Mouse (Mus musculus): ENCODE results near the gene AL731706.1. TPM values are rescaled to one million over a fixed set of nuclear protein-coding genes. Genes with fewer than 3 reads are reported as not detected.
A peak's percentile ranks its signal among the peaks of the same experiment; 100 is the strongest.

AL731706.1 gene
- 45.5 and 45.6 TPM in 2 replicates for polyA plus RNA-seq (2015; fragmentation: Nextera tagmentation; extraction: Ambion mirVana)

DNA sequence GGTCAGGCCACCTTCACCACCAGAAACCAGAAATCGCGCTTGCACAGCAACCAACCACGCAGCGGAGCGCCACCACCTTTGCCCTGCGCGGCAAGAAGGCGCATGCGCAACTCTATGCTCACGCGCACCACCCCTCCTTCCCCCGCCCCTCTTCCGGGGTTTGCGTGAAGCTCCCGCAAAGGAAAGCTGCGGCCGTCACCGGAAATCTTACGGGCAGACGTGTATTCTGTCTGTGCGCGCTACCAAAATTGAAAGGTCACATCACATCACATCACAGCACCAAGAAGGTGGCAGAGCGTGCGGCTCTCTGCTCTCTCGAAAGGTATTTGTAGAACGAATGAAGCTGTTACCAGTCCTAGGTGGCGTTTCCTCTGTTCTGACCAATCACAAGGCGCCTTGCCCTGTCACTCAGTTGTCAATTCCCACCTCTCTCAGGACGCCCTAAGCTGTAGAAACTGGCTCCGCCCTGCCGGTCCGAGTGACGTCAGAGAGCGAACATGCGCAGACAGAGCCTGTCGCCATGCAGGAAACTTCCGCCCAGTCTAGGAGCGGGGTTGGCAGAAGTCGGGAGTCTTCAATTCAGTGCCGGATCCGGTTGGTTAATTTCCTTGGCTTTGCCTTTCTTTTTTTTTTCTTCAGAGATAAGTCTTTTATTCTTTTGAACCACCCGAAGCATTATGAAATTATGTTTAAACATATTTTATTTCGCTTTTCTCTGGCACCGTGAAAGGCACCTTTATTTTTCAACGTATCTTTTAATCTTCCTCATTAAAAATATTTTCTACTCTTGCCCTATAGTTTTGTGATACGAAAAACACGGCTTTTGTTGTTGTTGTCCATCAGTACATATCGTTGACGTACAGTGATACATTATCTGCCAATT, at the start of gene AL731706.1, which contains the start of the genes Slx4ip and Mkks:
AL731706.1 (minus strand) TSS at position 322 of the 883 bp plus-strand sequence.
Slx4ip (plus strand) TSS at position 151 of the 883 bp plus-strand sequence.
Mkks (minus strand) TSS at position 322 of the 883 bp plus-strand sequence.
- Histone ChIP-seq H3K4me2 (ENCODE audit: low read depth, low read length) (peak within 1 kb of the TSS; percentile 38), H3K27ac (ENCODE audit: low read length) (peak within 1 kb of the TSS; percentile 93), H3K36me3 (ENCODE audit: control insufficient read depth, insufficient read depth, low read length) (no peaks in the 10 kb centered on the region), H3K4me3 (ENCODE audit: low read length) (peak within 1 kb of the TSS; percentile 71), H3K27me3 (replicated peaks; ENCODE audit: control insufficient read depth, insufficient read depth, low read length) (no peaks in the 10 kb centered on the region), H3K9me3 (ENCODE audit: control insufficient read depth, low read length) (no peaks in the 10 kb centered on the region), H3K9ac (ENCODE audit: low read depth, low read length) (peak within 1 kb of the TSS; percentile 79), H3K4me1 (ENCODE audit: control insufficient read depth, insufficient read depth, low read length) (peaks cover 13% of the 10 kb centered on the region)
- peak; percentile 97 for ATAC-seq
- under 1% methylated on average over 49 of the region's 49 CpGs for WGBS

DNA sequence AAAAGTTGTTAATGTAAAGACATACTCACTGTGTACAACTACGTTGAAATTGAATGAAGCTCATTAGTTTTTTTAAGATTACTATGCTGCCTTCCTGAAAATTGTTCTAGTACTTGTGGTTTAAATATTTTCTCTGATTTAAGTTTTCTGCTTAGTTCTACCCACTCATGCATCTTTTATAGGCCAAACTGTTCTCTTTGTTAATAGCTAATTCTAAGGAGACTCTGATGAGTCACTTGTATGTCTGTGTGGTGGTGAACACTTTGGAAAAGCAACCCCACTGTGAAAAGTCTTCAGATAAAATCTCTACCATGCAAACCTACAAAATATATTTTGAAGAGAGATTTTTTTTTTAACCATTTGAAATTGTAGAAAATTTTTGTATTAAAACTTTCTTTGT, 47.1 kb upstream of the AL731706.1 start:
- ATAC-seq, result no peak
- Histone ChIP-seq H3K36me3 (ENCODE audit: control insufficient read depth, insufficient read depth, low read length) (no peaks in the 10 kb centered on the region), H3K4me2 (ENCODE audit: low read depth, low read length) (no peak overlapping the region), H3K27ac (ENCODE audit: low read length) (no peak overlapping the region), H3K4me3 (ENCODE audit: low read length) (no peak overlapping the region), H3K27me3 (replicated peaks; ENCODE audit: control insufficient read depth, insufficient read depth, low read length) (no peaks in the 10 kb centered on the region), H3K9me3 (ENCODE audit: control insufficient read depth, low read length) (no peaks in the 10 kb centered on the region), H3K9ac (ENCODE audit: low read depth, low read length) (no peak overlapping the region), H3K4me1 (ENCODE audit: control insufficient read depth, insufficient read depth, low read length) (no peaks in the 10 kb centered on the region)
- WGBS, result 85% methylated on average over 1 of the region's 1 CpGs

DNA sequence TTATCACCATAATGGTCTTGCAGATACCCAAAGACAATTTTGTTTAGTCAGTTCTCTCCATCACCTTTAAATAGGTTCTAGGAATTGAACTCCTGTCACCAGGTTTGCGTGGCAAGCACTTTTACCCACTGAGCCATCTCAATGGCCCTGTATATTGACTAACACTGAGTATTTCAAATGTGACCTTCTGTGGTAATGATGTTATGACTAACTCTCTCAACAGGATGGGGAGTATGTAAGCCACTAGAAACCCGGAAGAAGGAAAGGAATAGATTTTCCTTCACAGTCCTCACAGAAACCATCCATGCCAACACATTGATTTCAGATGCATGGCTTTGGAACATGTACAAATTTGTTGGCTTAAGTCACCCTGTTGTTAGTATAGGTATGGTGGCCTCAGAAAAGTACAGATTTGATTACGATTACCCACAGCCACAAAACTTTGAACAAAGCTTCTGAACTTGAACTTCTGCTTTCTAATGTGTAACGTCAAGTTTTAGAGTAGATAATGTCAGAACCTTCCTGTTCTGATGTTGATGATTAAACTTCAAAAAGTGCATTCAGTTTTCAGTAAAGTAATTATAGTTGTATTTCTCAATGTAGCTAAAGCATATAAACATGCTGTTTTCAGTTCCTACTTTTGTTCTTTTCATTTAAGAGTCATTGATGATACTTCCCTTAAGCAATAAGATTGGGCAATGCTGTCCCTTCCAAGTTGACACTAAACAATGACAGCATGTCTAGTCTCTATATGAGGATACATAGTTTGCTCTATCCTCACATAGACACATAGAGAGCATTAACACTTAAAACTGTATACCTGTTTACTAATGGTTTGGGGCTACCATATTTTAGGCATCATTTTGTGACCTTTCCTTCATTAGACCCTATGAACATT, 45.5 kb upstream of the AL731706.1 start:
- Histone ChIP-seq H3K9ac (ENCODE audit: low read depth, low read length) (no peak overlapping the region), H3K4me3 (ENCODE audit: low read length) (no peak overlapping the region), H3K9me3 (ENCODE audit: control insufficient read depth, low read length) (no peaks in the 10 kb centered on the region), H3K27me3 (replicated peaks; ENCODE audit: control insufficient read depth, insufficient read depth, low read length) (no peaks in the 10 kb centered on the region), H3K4me2 (ENCODE audit: low read depth, low read length) (no peak overlapping the region), H3K4me1 (ENCODE audit: control insufficient read depth, insufficient read depth, low read length) (no peaks in the 10 kb centered on the region), H3K36me3 (ENCODE audit: control insufficient read depth, insufficient read depth, low read length) (no peaks in the 10 kb centered on the region), H3K27ac (ENCODE audit: low read length) (no peak overlapping the region)
- WGBS, result 89% methylated on average over 4 of the region's 4 CpGs
- no peak for ATAC-seq

DNA sequence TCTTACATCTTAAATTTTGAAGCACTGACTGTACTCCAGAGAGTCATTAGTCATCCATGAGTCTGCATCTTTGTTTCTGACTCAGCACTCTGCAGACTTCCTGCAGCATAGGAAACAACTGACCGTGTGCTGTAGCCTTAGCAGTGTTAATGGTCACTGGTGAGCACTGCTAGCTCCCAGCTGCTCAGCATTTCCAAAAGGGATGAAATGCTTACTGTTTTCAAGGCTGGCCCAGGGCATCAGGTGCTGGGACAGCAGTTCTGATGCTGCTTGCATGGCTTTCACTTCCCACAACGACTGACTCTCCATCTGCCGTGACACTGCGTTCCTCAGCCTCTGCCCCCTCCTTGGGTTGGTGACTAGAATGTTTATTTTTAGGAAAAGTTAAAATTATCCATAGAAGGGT, 29.8 kb upstream of the AL731706.1 start:
- H3K27ac ChIP-seq (ENCODE audit: low read length), result no peak overlapping the region
- no peak overlapping the region for H3K4me3 ChIP-seq (ENCODE audit: low read length)
- H3K27me3 ChIP-seq (replicated peaks; ENCODE audit: control insufficient read depth, insufficient read depth, low read length), result no peaks in the 10 kb centered on the region
- H3K4me2 ChIP-seq (ENCODE audit: low read depth, low read length), result peak overlapping the region; percentile 25; the same call in 1 of the 2 replicates
- H3K36me3 ChIP-seq (ENCODE audit: control insufficient read depth, insufficient read depth, low read length), result no peaks in the 10 kb centered on the region
- H3K9me3 ChIP-seq (ENCODE audit: control insufficient read depth, low read length), result no peaks in the 10 kb centered on the region
- H3K4me1 ChIP-seq (ENCODE audit: control insufficient read depth, insufficient read depth, low read length), result peaks cover 7% of the 10 kb centered on the region
- ATAC-seq, result peak; percentile 90
- 40% methylated on average over 4 of the region's 4 CpGs for WGBS
- peak overlapping the region; percentile 43; the same call in 1 of the 2 replicates for H3K9ac ChIP-seq (ENCODE audit: low read depth, low read length)

DNA sequence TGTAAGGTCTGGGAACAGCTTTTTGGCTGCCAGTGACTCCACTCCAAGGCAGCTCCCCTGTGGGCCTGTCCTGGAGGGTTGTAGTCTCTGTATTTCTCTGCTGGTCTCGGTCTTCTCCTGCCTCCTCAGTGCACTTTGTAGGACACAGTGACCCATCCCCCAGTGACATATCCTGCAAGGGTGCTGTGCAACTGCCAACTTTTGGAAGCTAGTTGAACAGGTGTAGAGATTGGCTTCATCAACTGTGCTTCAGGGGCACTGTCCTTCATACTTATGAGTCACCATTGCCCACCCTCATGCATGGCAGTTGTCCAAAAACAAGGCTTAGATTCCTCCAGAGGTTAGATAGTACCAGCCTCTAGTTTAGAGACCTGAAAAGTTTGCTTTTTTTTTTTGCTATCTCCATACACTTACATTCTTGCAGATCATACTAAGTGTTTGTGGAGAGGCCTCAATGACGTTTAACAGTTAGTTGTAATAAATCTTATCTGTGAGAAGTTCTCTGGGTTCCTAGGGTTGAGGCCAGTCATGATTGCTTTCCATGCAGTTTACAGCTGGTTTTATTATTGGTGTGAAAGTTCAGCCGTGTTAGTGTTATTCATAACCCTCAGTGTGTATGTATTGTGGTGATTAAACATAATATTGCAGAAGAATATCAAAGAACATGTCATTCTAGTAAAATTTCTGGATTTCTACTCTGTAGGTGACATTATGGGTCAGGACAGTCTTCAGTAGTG, 29.2 kb upstream of the AL731706.1 start:
- Histone ChIP-seq H3K4me2 (ENCODE audit: low read depth, low read length) (no peak overlapping the region), H3K27ac (ENCODE audit: low read length) (0 out of 2 replicates have a peak overlapping the region, but pooled peaks have one; percentile 8), H3K36me3 (ENCODE audit: control insufficient read depth, insufficient read depth, low read length) (no peaks in the 10 kb centered on the region), H3K9me3 (ENCODE audit: control insufficient read depth, low read length) (no peaks in the 10 kb centered on the region), H3K9ac (ENCODE audit: low read depth, low read length) (no peak overlapping the region), H3K4me1 (ENCODE audit: control insufficient read depth, insufficient read depth, low read length) (peaks cover 7% of the 10 kb centered on the region), H3K4me3 (ENCODE audit: low read length) (no peak overlapping the region), H3K27me3 (replicated peaks; ENCODE audit: control insufficient read depth, insufficient read depth, low read length) (no peaks in the 10 kb centered on the region)
- ATAC-seq, result peak; percentile 91
- WGBS, result 56% methylated on average over 3 of the region's 3 CpGs

DNA sequence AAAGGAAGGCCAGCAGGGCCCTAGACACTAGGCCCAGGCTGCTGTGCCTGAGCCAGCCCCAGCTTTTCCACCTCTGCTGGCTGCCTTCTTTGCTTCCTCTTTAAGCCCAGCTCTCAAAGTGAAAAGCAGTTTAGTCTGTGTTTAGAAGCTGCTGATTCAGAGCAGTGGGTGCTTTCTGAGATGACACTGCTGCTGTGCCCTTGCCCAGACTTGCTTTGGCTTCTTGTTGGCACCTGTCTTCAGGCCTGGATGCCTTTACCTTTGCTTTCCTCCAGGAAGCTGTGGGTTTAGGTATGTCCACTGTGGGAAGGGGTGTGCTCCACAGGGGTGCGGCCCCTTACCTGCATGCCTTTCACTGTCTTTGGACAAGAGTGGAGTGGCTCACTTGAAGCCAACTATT, 28.2 kb upstream of the AL731706.1 start:
- WGBS, result 100% methylated on average over 1 of the region's 1 CpGs
- Histone ChIP-seq H3K9me3 (ENCODE audit: control insufficient read depth, low read length) (no peaks in the 10 kb centered on the region), H3K4me3 (ENCODE audit: low read length) (no peak overlapping the region), H3K27ac (ENCODE audit: low read length) (no peak overlapping the region), H3K36me3 (ENCODE audit: control insufficient read depth, insufficient read depth, low read length) (no peaks in the 10 kb centered on the region), H3K4me1 (ENCODE audit: control insufficient read depth, insufficient read depth, low read length) (peaks cover 7% of the 10 kb centered on the region), H3K27me3 (replicated peaks; ENCODE audit: control insufficient read depth, insufficient read depth, low read length) (no peaks in the 10 kb centered on the region), H3K9ac (ENCODE audit: low read depth, low read length) (no peak overlapping the region), H3K4me2 (ENCODE audit: low read depth, low read length) (no peak overlapping the region)
- no peak for ATAC-seq

DNA sequence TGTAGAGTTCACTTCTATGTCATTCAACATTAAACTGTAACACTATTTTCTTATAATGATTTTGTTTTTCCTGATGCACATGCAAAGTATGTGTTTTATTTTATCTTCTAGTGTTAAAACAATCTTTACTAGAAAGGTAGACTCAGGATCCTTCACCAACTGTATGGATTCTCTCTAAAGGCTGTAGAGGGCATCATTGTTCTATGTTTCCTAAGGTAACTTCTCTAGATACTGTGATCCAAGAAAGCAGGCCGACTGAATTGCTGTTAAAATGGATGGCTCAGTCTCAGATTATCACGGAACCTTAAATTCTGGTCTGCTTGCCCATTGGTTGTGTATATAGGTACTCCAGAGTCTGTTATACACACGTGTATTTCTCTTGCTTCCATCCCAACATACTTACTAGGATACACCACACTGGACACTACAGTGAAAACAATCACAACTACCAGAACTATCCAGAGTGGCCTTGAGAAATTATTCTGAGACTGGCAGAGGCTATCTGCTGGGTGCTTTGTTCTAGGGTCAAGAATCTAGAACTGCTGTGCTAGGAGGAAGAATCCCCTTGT, 23.2 kb upstream of the AL731706.1 start:
- Histone ChIP-seq H3K27ac (ENCODE audit: low read length) (no peak overlapping the region), H3K9me3 (ENCODE audit: control insufficient read depth, low read length) (no peaks in the 10 kb centered on the region), H3K9ac (ENCODE audit: low read depth, low read length) (no peak overlapping the region), H3K4me1 (ENCODE audit: control insufficient read depth, insufficient read depth, low read length) (peaks cover 2% of the 10 kb centered on the region; the same call in 1 of the 2 replicates), H3K4me3 (ENCODE audit: low read length) (no peak overlapping the region), H3K27me3 (replicated peaks; ENCODE audit: control insufficient read depth, insufficient read depth, low read length) (no peaks in the 10 kb centered on the region), H3K4me2 (ENCODE audit: low read depth, low read length) (no peak overlapping the region), H3K36me3 (ENCODE audit: control insufficient read depth, insufficient read depth, low read length) (no peaks in the 10 kb centered on the region)
- peak; percentile 56 for ATAC-seq
- WGBS, result 43% methylated on average over 3 of the region's 3 CpGs

DNA sequence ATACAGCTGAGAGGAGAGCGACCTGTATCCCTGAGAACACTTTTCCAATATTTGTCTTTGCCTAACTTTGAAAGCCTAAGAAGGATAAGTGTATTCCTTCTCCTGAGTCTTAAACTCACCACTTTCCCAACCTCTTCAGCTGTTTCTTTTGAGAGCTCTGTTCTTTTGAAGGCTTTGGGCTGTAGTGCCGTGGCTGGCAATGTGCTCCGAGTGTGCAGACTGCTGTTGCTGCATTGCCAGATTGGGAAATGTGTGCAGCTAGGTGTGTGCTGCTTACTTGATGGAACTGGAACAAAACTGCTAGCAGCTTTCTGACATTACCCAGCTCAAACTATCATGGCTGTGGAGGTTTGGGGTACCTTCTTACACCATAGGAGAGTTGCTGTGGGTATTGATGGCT, 21.8 kb upstream of the AL731706.1 start:
- Histone ChIP-seq H3K4me1 (ENCODE audit: control insufficient read depth, insufficient read depth, low read length) (peaks cover 2% of the 10 kb centered on the region; the same call in 1 of the 2 replicates), H3K36me3 (ENCODE audit: control insufficient read depth, insufficient read depth, low read length) (no peaks in the 10 kb centered on the region), H3K9me3 (ENCODE audit: control insufficient read depth, low read length) (no peaks in the 10 kb centered on the region), H3K27me3 (replicated peaks; ENCODE audit: control insufficient read depth, insufficient read depth, low read length) (no peaks in the 10 kb centered on the region), H3K27ac (ENCODE audit: low read length) (no peak overlapping the region), H3K4me2 (ENCODE audit: low read depth, low read length) (no peak overlapping the region), H3K4me3 (ENCODE audit: low read length) (no peak overlapping the region), H3K9ac (ENCODE audit: low read depth, low read length) (no peak overlapping the region)
- no peak for ATAC-seq
- WGBS, result 62% methylated on average over 3 of the region's 3 CpGs

Data from intestine, embryonic 16.5 days (tissue).